Mouse (Mus musculus) myocyte (in vitro differentiated cells): Measurements from ENCODE around the gene Atp8b3. TPM values are rescaled to one million over a fixed set of nuclear protein-coding genes. Genes with fewer than 3 reads are reported as not detected.

Source experiments
- H3K27me3 ChIP-seq: one replicate; pipeline ENCODE4 v1.6.1; 2011; ENCODE audit not compliant: control insufficient read depth, insufficient read depth, insufficient read length
- H3K36me3 ChIP-seq: one replicate; pipeline ENCODE4 v1.6.1; 2011; ENCODE audit not compliant: control insufficient read depth, insufficient read depth
- H3K4me2 ChIP-seq: one replicate; pipeline ENCODE4 v1.6.1; 2011; ENCODE audit warnings: low read depth, control low read depth
- H3K4me3 ChIP-seq: one replicate; pipeline ENCODE4 v1.5.1; 2011; ENCODE audit warnings: mild to moderate bottlenecking, control low read depth, moderate library complexity
- H3K79me2 ChIP-seq: one replicate; pipeline ENCODE4 v1.6.1; 2011; ENCODE audit not compliant: control insufficient read depth, insufficient read depth
- H3ac ChIP-seq: one replicate; pipeline ENCODE4 v1.6.1; 2011; ENCODE audit not compliant: control insufficient read depth, insufficient read length
- CEBPB ChIP-seq: IDR thresholded peaks from 2 replicates; pipeline ENCODE4 v1.6.1; 2011; ENCODE audit warnings: mild to moderate bottlenecking, moderate library complexity; ENCODE audit not compliant: poor library complexity, insufficient read depth, severe bottlenecking
- E2F4 ChIP-seq: IDR thresholded peaks from one replicate; pipeline ENCODE4 v1.6.1; 2011; ENCODE audit warnings: mild to moderate bottlenecking, control low read depth, moderate library complexity; ENCODE audit not compliant: insufficient read depth
- MAX ChIP-seq: IDR thresholded peaks from one replicate; pipeline ENCODE4 v1.6.1; 2011; ENCODE audit warnings: low read depth, mild to moderate bottlenecking, control low read depth
- MYOD1 ChIP-seq, 3 experiments: IDR thresholded peaks; one replicate each; pipeline ENCODE4 v1.6.1; 2011; ENCODE audit warnings: control low read depth in 2 of 3, low read depth in 2 of 3, mild to moderate bottlenecking in 2 of 3, moderate library complexity in 1 of 3; ENCODE audit not compliant: insufficient read length in 2 of 3, control insufficient read depth in 1 of 3
- MYOG ChIP-seq, 3 experiments: IDR thresholded peaks; one replicate each; pipeline ENCODE4 v1.6.1; 2011; ENCODE audit warnings: control low read depth in 2 of 3, low read depth in 2 of 3, mild to moderate bottlenecking in 2 of 3; ENCODE audit not compliant: insufficient read length in 2 of 3, control insufficient read depth in 1 of 3, insufficient read depth in 1 of 3
- POLR2A ChIP-seq: IDR thresholded peaks from one replicate; pipeline ENCODE4 v1.6.1; 2011; ENCODE audit warnings: low read depth, mild to moderate bottlenecking, control low read depth, moderate library complexity; ENCODE audit not compliant: insufficient read length
- POLR2AphosphoS2 ChIP-seq: IDR thresholded peaks from one replicate; pipeline ENCODE4 v1.6.1; 2011; ENCODE audit warnings: low read depth, control low read depth; ENCODE audit not compliant: insufficient read length
- REST ChIP-seq: IDR thresholded peaks from one replicate; pipeline ENCODE4 v1.6.1; 2011; ENCODE audit warnings: mild to moderate bottlenecking, control low read depth, moderate library complexity; ENCODE audit not compliant: insufficient read depth, insufficient read length
- SRF ChIP-seq: IDR thresholded peaks from one replicate; pipeline ENCODE4 v1.6.1; 2011; ENCODE audit warnings: low read depth; ENCODE audit not compliant: control insufficient read depth, insufficient read length
- TCF12 ChIP-seq: IDR thresholded peaks from one replicate; pipeline ENCODE4 v1.6.1; 2011; ENCODE audit warnings: mild to moderate bottlenecking, control low read depth; ENCODE audit not compliant: poor library complexity, insufficient read depth, severe bottlenecking
- TCF3 ChIP-seq: IDR thresholded peaks from one replicate; pipeline ENCODE4 v1.6.1; 2011; ENCODE audit warnings: low read depth, control low read depth; ENCODE audit not compliant: insufficient read length
- USF1 ChIP-seq: IDR thresholded peaks from one replicate; pipeline ENCODE4 v1.6.1; 2011; ENCODE audit warnings: low read depth, mild to moderate bottlenecking, control low read depth, moderate library complexity
- polyA plus RNA-seq: library from polyadenylated mRNA; unstranded; fragments of >200 nt; fragmentation: generic; extraction: Trizol; gene quantifications from one replicate; pipeline ENCODE4 v1.2.1, GENCODE M21; 2012; ENCODE audit warnings: missing spikeins

Atp8b3 gene
- polyA plus RNA-seq, 1 experiment: 0.08 TPM

GRCm38 (mm10) chr10:80557346-80557965, 18.5 kb upstream of the Atp8b3 start:
- Histone ChIP-seq H3ac (no peak overlapping the region), H3K4me2 (no peak overlapping the region), H3K27me3 (no peaks in the 10 kb centered on the region), H3K36me3 (no peaks in the 10 kb centered on the region), H3K4me3 (no peak overlapping the region), H3K79me2 (peaks cover 69% of the 10 kb centered on the region)
- no peak for TF ChIP-seq TCF3
- no peak for TF ChIP-seq REST
- TF ChIP-seq CEBPB: no peak
- TF ChIP-seq POLR2AphosphoS2: no peak
- no peak for TF ChIP-seq TCF12
- TF ChIP-seq MYOG (IDR thresholded peaks at IDR 0.05; ENCODE audit: control insufficient read depth in 1 of 3, insufficient read depth in 1 of 3, insufficient read length in 2 of 3, low read depth in 2 of 3): no peak
- no peak for TF ChIP-seq MAX

GRCm38 (mm10) chr10:80553997-80554396, 15.1 kb upstream of the Atp8b3 start:
- no peaks in the 10 kb centered on the region for H3K27me3 ChIP-seq
- H3K36me3 ChIP-seq: no peaks in the 10 kb centered on the region
- TF ChIP-seq POLR2A (no peak), CEBPB (no peak), MYOD1 (IDR thresholded peaks at IDR 0.05; ENCODE audit: control insufficient read depth in 1 of 3, insufficient read length in 2 of 3, low read depth in 2 of 3) (no peak), E2F4 (no peak), MAX (no peak), TCF3 (no peak), REST (no peak), MYOG (IDR thresholded peaks at IDR 0.05; ENCODE audit: control insufficient read depth in 1 of 3, insufficient read depth in 1 of 3, insufficient read length in 2 of 3, low read depth in 2 of 3) (no peak), USF1 (no peak), SRF (no peak), POLR2AphosphoS2 (no peak), TCF12 (no peak)
- no peak overlapping the region for H3K4me2 ChIP-seq
- H3K79me2 ChIP-seq: peaks cover 48% of the 10 kb centered on the region
- no peak overlapping the region for H3K4me3 ChIP-seq
- H3ac ChIP-seq: no peak overlapping the region

GRCm38 (mm10) chr10:80553575-80553974, 14.7 kb upstream of the Atp8b3 start:
- Histone ChIP-seq H3K4me3 (no peak overlapping the region), H3K4me2 (no peak overlapping the region), H3K36me3 (no peaks in the 10 kb centered on the region), H3K79me2 (peaks cover 43% of the 10 kb centered on the region), H3ac (no peak overlapping the region), H3K27me3 (no peaks in the 10 kb centered on the region)
- no peak for TF ChIP-seq TCF12
- no peak for TF ChIP-seq REST
- no peak for TF ChIP-seq SRF
- TF ChIP-seq E2F4: no peak
- TF ChIP-seq POLR2AphosphoS2: no peak
- TF ChIP-seq MYOG (IDR thresholded peaks at IDR 0.05; ENCODE audit: control insufficient read depth in 1 of 3, insufficient read depth in 1 of 3, insufficient read length in 2 of 3, low read depth in 2 of 3): no peak

- no peak for TF ChIP-seq USF1
- no peak for TF ChIP-seq TCF3
- no peak for TF ChIP-seq POLR2A
- TF ChIP-seq REST: no peak
- TF ChIP-seq TCF12: no peak
- TF ChIP-seq MYOG (IDR thresholded peaks at IDR 0.05; ENCODE audit: control insufficient read depth in 1 of 3, insufficient read depth in 1 of 3, insufficient read length in 2 of 3, low read depth in 2 of 3): no peak
- no peak for TF ChIP-seq POLR2AphosphoS2
- TF ChIP-seq MAX: no peak
- TF ChIP-seq SRF: no peak
- no peak for TF ChIP-seq E2F4
- no peak for TF ChIP-seq CEBPB
- TF ChIP-seq MYOD1 (IDR thresholded peaks at IDR 0.05; ENCODE audit: control insufficient read depth in 1 of 3, insufficient read length in 2 of 3, low read depth in 2 of 3): no peak
- H3K36me3 ChIP-seq: peaks cover 8% of the 10 kb centered on the region
Observed at GRCm38 (mm10) chr10:80552364-80552763, 13.4 kb upstream of the Atp8b3 start.

GRCm38 (mm10) chr10:80549279-80549678, 10.4 kb upstream of the Atp8b3 start:
- TF ChIP-seq CEBPB (no peak), REST (no peak), SRF (no peak), TCF3 (no peak), MYOG (IDR thresholded peaks at IDR 0.05; ENCODE audit: control insufficient read depth in 1 of 3, insufficient read depth in 1 of 3, insufficient read length in 2 of 3, low read depth in 2 of 3) (no peak), USF1 (no peak), TCF12 (no peak), MAX (no peak), E2F4 (no peak)
- Histone ChIP-seq H3K4me3 (no peak overlapping the region), H3K79me2 (peaks cover 5% of the 10 kb centered on the region), H3ac (no peak overlapping the region), H3K27me3 (no peaks in the 10 kb centered on the region), H3K36me3 (peaks cover 8% of the 10 kb centered on the region), H3K4me2 (no peak overlapping the region)

More at GRCm38 (mm10) chr10:80552364-80552763, 13.4 kb upstream of the Atp8b3 start:
- peaks cover 31% of the 10 kb centered on the region for H3K79me2 ChIP-seq
- no peak overlapping the region for H3ac ChIP-seq
- no peaks in the 10 kb centered on the region for H3K27me3 ChIP-seq
- H3K4me2 ChIP-seq: no peak overlapping the region
- H3K4me3 ChIP-seq: no peak overlapping the region
